Mouse (Mus musculus): ENCODE results near the gene Vwa8. TPM values are rescaled to one million over a fixed set of nuclear protein-coding genes. Genes with fewer than 3 reads are reported as not detected.

The Vwa8 gene
- polyA plus RNA-seq, 2 experiments, result 11.8 to 14.0 TPM

DNA sequence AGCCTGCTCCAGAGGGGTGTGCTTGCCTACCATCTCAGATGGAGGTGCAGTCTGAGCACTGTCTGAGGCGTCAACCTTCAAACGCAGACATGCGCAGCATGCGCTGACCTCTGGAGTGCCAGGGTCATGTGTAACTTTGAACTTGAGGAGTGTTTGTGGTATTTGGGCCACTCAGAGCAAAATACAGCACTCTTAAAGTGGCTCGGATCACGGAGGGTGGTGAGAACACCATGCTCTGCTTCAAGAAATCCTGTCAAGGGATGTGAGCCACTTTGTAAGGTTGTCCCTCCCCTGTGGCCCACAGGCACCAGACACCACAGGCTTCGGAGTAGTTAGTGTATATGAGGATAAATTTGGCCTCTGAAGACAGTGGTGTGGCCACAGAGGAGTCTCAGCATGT is 356.0 kb downstream of the Vwa8 start:
- H3K9me3 ChIP-seq (ENCODE audit: control insufficient read depth, low read length), result no peaks in the 10 kb centered on the region
- no peak overlapping the region for H3K4me3 ChIP-seq (replicated peaks; ENCODE audit: low read length)
- no peak overlapping the region for H3K4me2 ChIP-seq (replicated peaks; ENCODE audit: low read depth, low read length, severe bottlenecking)
- H3K4me1 ChIP-seq (ENCODE audit: control insufficient read depth, insufficient read depth, low read length), result peaks cover 55% of the 10 kb centered on the region
- ATAC-seq (ENCODE audit: low FRiP score, low read depth) (no peak), DNase-seq (ENCODE audit: low spot score) (no peak)
- 92% methylated on average over 7 of the region's 7 CpGs for WGBS
- H3K27ac ChIP-seq (replicated peaks; ENCODE audit: low read depth, low read length), result peak overlapping the region; percentile 58
- H3K27me3 ChIP-seq (ENCODE audit: control insufficient read depth, insufficient read depth, low read length), result no peaks in the 10 kb centered on the region
- no peaks in the 10 kb centered on the region for H3K36me3 ChIP-seq (ENCODE audit: control insufficient read depth, insufficient read depth, low read length)
- no peak overlapping the region for H3K9ac ChIP-seq (ENCODE audit: low read depth, low read length, severe bottlenecking)
- no peak for TF ChIP-seq POLR2A (IDR thresholded peaks at IDR 0.05; ENCODE audit: borderline replicate concordance, extremely low read depth, insufficient read depth, insufficient read length)

DNA sequence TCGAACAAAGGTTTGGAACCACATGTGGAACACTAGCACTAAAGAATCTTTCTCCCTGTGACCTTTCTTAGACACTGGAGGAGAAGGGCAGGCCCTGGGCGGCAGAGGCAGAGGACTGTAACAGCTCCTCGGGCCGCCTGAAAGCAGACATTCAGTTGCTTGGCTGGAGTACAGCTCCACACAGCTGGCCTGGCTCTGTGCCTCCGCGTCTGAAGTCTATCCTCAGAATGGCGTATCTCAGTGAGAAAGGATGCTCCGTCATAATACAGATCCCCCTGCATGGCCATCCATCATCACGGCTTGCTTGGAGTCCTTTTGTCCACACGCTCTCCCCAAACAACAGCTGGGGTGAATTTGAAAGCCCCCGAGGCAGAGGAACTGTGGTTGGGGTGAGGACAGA is 357.4 kb downstream of the Vwa8 start:
- no peaks in the 10 kb centered on the region for H3K27me3 ChIP-seq (ENCODE audit: control insufficient read depth, insufficient read depth, low read length)
- H3K4me3 ChIP-seq (replicated peaks; ENCODE audit: low read length), result no peak overlapping the region
- no peak overlapping the region for H3K9ac ChIP-seq (ENCODE audit: low read depth, low read length, severe bottlenecking)
- H3K9me3 ChIP-seq (ENCODE audit: control insufficient read depth, low read length), result no peaks in the 10 kb centered on the region
- ATAC-seq (ENCODE audit: low FRiP score, low read depth), result peak; percentile 42; the same call in 1 of the 2 replicates
- no peak overlapping the region for H3K4me2 ChIP-seq (replicated peaks; ENCODE audit: low read depth, low read length, severe bottlenecking)
- TF ChIP-seq POLR2A (IDR thresholded peaks at IDR 0.05; ENCODE audit: borderline replicate concordance, extremely low read depth, insufficient read depth, insufficient read length), result no peak
- H3K4me1 ChIP-seq (ENCODE audit: control insufficient read depth, insufficient read depth, low read length), result peaks cover 41% of the 10 kb centered on the region
- H3K36me3 ChIP-seq (ENCODE audit: control insufficient read depth, insufficient read depth, low read length), result no peaks in the 10 kb centered on the region
- WGBS, result 33% methylated on average over 11 of the region's 11 CpGs
- peak overlapping the region; percentile 43 for H3K27ac ChIP-seq (replicated peaks; ENCODE audit: low read depth, low read length)
- peak; percentile 84 for DNase-seq (ENCODE audit: low spot score)

DNA sequence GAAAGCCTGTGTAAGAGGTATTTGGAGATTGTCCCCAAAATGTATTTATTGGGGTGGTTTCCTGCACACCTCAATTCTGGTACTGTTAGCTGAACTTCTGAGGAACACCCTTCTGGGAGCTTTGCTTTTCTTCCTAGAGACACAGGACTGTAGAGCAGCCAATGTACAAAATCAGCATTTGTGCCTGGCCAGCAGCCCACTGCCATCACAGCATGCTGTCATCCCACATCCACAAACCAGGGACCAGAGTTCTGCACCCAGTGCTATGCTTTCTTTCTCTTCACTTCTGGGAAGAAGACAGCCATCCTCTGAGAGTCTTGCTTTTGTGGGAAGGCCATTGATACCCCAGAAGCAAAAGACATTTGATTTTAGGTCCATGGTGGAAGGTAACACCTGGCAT is 359.6 kb downstream of the Vwa8 start:
- H3K9ac ChIP-seq (ENCODE audit: low read depth, low read length, severe bottlenecking), result no peak overlapping the region
- no peak for DNase-seq (ENCODE audit: low spot score)
- no peak overlapping the region for H3K4me3 ChIP-seq (replicated peaks; ENCODE audit: low read length)
- H3K36me3 ChIP-seq (ENCODE audit: control insufficient read depth, insufficient read depth, low read length), result no peaks in the 10 kb centered on the region
- TF ChIP-seq POLR2A (IDR thresholded peaks at IDR 0.05; ENCODE audit: borderline replicate concordance, extremely low read depth, insufficient read depth, insufficient read length), result no peak
- H3K27me3 ChIP-seq (ENCODE audit: control insufficient read depth, insufficient read depth, low read length), result no peaks in the 10 kb centered on the region
- H3K9me3 ChIP-seq (ENCODE audit: control insufficient read depth, low read length), result no peaks in the 10 kb centered on the region
- no peak overlapping the region for H3K27ac ChIP-seq (replicated peaks; ENCODE audit: low read depth, low read length)
- H3K4me1 ChIP-seq (ENCODE audit: control insufficient read depth, insufficient read depth, low read length), result peaks cover 30% of the 10 kb centered on the region
- ATAC-seq (ENCODE audit: low FRiP score, low read depth), result no peak
- H3K4me2 ChIP-seq (replicated peaks; ENCODE audit: low read depth, low read length, severe bottlenecking), result no peak overlapping the region

DNA sequence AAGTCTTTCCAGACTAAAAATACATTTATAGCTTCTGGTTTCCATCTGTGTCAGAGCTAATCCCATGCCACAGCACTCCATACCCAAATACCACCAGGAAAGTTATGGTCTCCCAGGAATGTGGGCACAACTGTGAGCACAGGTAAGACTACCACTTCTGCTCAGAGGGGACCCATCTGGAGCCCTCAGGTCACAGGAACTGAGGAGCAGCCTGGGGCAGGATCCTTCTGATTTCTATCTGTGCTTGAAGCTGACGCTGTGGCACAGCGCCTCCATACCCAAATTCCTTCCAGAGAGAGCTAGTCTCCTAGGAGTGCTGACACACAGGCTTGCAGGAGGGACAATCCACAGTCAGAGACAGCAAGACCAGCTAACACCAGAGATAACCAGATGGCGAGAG is 361.0 kb downstream of the Vwa8 start:
- H3K36me3 ChIP-seq (ENCODE audit: control insufficient read depth, insufficient read depth, low read length), result no peaks in the 10 kb centered on the region
- no peaks in the 10 kb centered on the region for H3K27me3 ChIP-seq (ENCODE audit: control insufficient read depth, insufficient read depth, low read length)
- H3K27ac ChIP-seq (replicated peaks; ENCODE audit: low read depth, low read length), result no peak overlapping the region
- H3K9me3 ChIP-seq (ENCODE audit: control insufficient read depth, low read length), result no peaks in the 10 kb centered on the region
- no peak for TF ChIP-seq POLR2A (IDR thresholded peaks at IDR 0.05; ENCODE audit: borderline replicate concordance, extremely low read depth, insufficient read depth, insufficient read length)
- no peak overlapping the region for H3K4me3 ChIP-seq (replicated peaks; ENCODE audit: low read length)
- WGBS, result 73% methylated on average over 3 of the region's 3 CpGs
- no peak overlapping the region for H3K4me2 ChIP-seq (replicated peaks; ENCODE audit: low read depth, low read length, severe bottlenecking)
- H3K4me1 ChIP-seq (ENCODE audit: control insufficient read depth, insufficient read depth, low read length), result peaks cover 16% of the 10 kb centered on the region
- no peak for DNase-seq (ENCODE audit: low spot score)
- no peak overlapping the region for H3K9ac ChIP-seq (ENCODE audit: low read depth, low read length, severe bottlenecking)
- no peak for ATAC-seq (ENCODE audit: low FRiP score, low read depth)

- DNase-seq (ENCODE audit: low spot score) (no peak), ATAC-seq (ENCODE audit: low FRiP score, low read depth) (no peak)
- H3K4me2 ChIP-seq (replicated peaks; ENCODE audit: low read depth, low read length, severe bottlenecking), result no peak overlapping the region
- H3K9ac ChIP-seq (ENCODE audit: low read depth, low read length, severe bottlenecking), result no peak overlapping the region
- no peaks in the 10 kb centered on the region for H3K4me1 ChIP-seq (ENCODE audit: control insufficient read depth, insufficient read depth, low read length)
- no peak for TF ChIP-seq POLR2A (IDR thresholded peaks at IDR 0.05; ENCODE audit: borderline replicate concordance, extremely low read depth, insufficient read depth, insufficient read length)
- no peaks in the 10 kb centered on the region for H3K9me3 ChIP-seq (ENCODE audit: control insufficient read depth, low read length)
- WGBS, result 81% methylated on average over 11 of the region's 11 CpGs
- no peaks in the 10 kb centered on the region for H3K27me3 ChIP-seq (ENCODE audit: control insufficient read depth, insufficient read depth, low read length)
- no peak overlapping the region for H3K27ac ChIP-seq (replicated peaks; ENCODE audit: low read depth, low read length)
- H3K4me3 ChIP-seq (replicated peaks; ENCODE audit: low read length), result no peak overlapping the region
- no peaks in the 10 kb centered on the region for H3K36me3 ChIP-seq (ENCODE audit: control insufficient read depth, insufficient read depth, low read length)
Observed at GRCm38 (mm10) chr14:79212380-79212991, 363.6 kb downstream of the Vwa8 start.

GRCm38 (mm10) chr14:79214129-79214528 is 365.3 kb downstream of the Vwa8 start:
- ATAC-seq (ENCODE audit: low FRiP score, low read depth) (no peak), DNase-seq (ENCODE audit: low spot score) (no peak)
- Histone ChIP-seq H3K4me1 (ENCODE audit: control insufficient read depth, insufficient read depth, low read length) (no peaks in the 10 kb centered on the region), H3K9ac (ENCODE audit: low read depth, low read length, severe bottlenecking) (no peak overlapping the region), H3K4me3 (replicated peaks; ENCODE audit: low read length) (no peak overlapping the region), H3K27ac (replicated peaks; ENCODE audit: low read depth, low read length) (no peak overlapping the region), H3K9me3 (ENCODE audit: control insufficient read depth, low read length) (no peaks in the 10 kb centered on the region), H3K4me2 (replicated peaks; ENCODE audit: low read depth, low read length, severe bottlenecking) (no peak overlapping the region), H3K36me3 (ENCODE audit: control insufficient read depth, insufficient read depth, low read length) (no peaks in the 10 kb centered on the region), H3K27me3 (ENCODE audit: control insufficient read depth, insufficient read depth, low read length) (no peaks in the 10 kb centered on the region)
- no peak for TF ChIP-seq POLR2A (IDR thresholded peaks at IDR 0.05; ENCODE audit: borderline replicate concordance, extremely low read depth, insufficient read depth, insufficient read length)
- WGBS, result 88% methylated on average over 6 of the region's 6 CpGs

Data from limb, embryonic 14.5 days (tissue).